Mouse (Mus musculus) ES-E14 (cell line): ENCODE data around the gene Trp63. TPM values are rescaled to one million over a fixed set of nuclear protein-coding genes. Genes with fewer than 3 reads are reported as not detected.

Experiments
- DNase-seq: peaks from one replicate; pipeline ENCODE4 v3.0.0-alpha.2; 2013; ENCODE audit warnings: low read depth, low spot score
- H3K27ac ChIP-seq: 2 replicates; pipeline ENCODE4 v1.5.1; 2012; ENCODE audit warnings: low read depth, mild to moderate bottlenecking, low read length, moderate library complexity, mixed read lengths; ENCODE audit not compliant: poor library complexity, insufficient read depth, severe bottlenecking
- H3K36me3 ChIP-seq: 2 replicates; pipeline ENCODE4 v1.6.1; 2012; ENCODE audit warnings: mild to moderate bottlenecking, low read length, moderate library complexity, mixed read lengths; ENCODE audit not compliant: control insufficient read depth, poor library complexity, insufficient read depth, severe bottlenecking
- H3K4me1 ChIP-seq, 2 experiments: fragments of 150-350 bp in 1 of 2; sonication (generic) in 1 of 2; 2 replicates each; pipeline ENCODE4 v1.6.1; 2012; ENCODE audit warnings: low read length in 2 of 2, mild to moderate bottlenecking in 1 of 2, mixed read lengths in 1 of 2; ENCODE audit not compliant: control insufficient read depth in 2 of 2, insufficient read depth in 2 of 2, poor library complexity in 1 of 2
- H3K4me3 ChIP-seq, 2 experiments: fragments of 150-350 bp in 1 of 2; sonication (generic) in 1 of 2; 2 replicates each; pipeline ENCODE4 v1.5.1; 2012; ENCODE audit warnings: low read length in 2 of 2, low read depth in 1 of 2, mild to moderate bottlenecking in 1 of 2, mixed read lengths in 1 of 2; ENCODE audit not compliant: insufficient read depth in 1 of 2, poor library complexity in 1 of 2, severe bottlenecking in 1 of 2
- H3K9ac ChIP-seq: 2 replicates; pipeline ENCODE4 v1.6.1; 2012; ENCODE audit warnings: low read depth, mild to moderate bottlenecking, low read length, mixed read lengths; ENCODE audit not compliant: poor library complexity, insufficient read depth, severe bottlenecking
- H3K9me3 ChIP-seq: fragments of 150-350 bp; sonication (generic); 2 replicates; pipeline ENCODE4 v1.6.1; 2012; ENCODE audit warnings: low read depth, mild to moderate bottlenecking, low read length; ENCODE audit not compliant: control insufficient read depth, insufficient read depth
- CHD2 ChIP-seq: IDR thresholded peaks from 2 replicates; pipeline ENCODE4 v1.6.1; 2014; ENCODE audit warnings: mild to moderate bottlenecking, low read depth, low read length, inconsistent platforms
- HCFC1 ChIP-seq: IDR thresholded peaks from 2 replicates; pipeline ENCODE4 v1.6.1; 2012; ENCODE audit warnings: low read length, inconsistent platforms, borderline replicate concordance; ENCODE audit not compliant: insufficient read depth
- MAFK ChIP-seq: IDR thresholded peaks from 2 replicates; pipeline ENCODE4 v1.6.1; 2014; ENCODE audit warnings: mild to moderate bottlenecking, low read depth, low read length, inconsistent platforms; ENCODE audit not compliant: insufficient read depth
- ZC3H11A ChIP-seq: IDR thresholded peaks from 2 replicates; pipeline ENCODE4 v1.6.1; 2012; ENCODE audit warnings: low read depth, mild to moderate bottlenecking, inconsistent platforms, low read length, borderline replicate concordance
- ZNF384 ChIP-seq: IDR thresholded peaks from 2 replicates; pipeline ENCODE4 v1.6.1; 2012; ENCODE audit warnings: low read depth, low read length, inconsistent platforms
- in situ Hi-C, 2 experiments: fragments of 600-800 bp; cut with MboI; formaldehyde crosslinking; loops; one replicate each; pipeline ENCODE4 v1.15.1; 2025; ENCODE audit warnings: low sequenced_read_pairs in 2 of 2, inconsistent platforms in 1 of 2; ENCODE audit not compliant: unreplicated experiment in 2 of 2
- total RNA-seq: library from RNA; depleted of rRNA; stranded (reverse); fragments of 300-350 nt; gene quantifications from 2 replicates; pipeline ENCODE4 v1.2.3, GENCODE M21; 2012

Gene Trp63
- total RNA-seq, 1 experiment = 0.13 TPM

DNA sequence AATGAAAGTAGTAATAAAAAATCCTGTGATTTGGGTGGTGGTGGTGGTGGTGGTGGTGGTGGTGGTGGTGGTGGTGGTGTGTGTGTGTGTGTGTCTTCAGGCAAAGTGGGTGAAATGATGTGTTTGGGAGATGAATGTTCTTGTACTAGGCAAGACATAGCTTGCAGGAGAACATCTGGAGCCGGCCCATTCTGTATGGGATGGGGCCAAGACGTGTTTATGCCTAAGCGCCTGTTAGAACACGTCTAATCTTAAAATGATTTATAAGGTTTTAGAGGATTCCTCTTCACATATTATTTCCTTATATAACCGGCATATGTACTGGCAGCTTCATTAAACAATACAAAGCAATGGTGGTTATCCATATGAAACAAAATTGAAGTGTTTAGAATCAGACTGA lies 152.2 kb downstream of the Trp63 start:
- H3K27ac ChIP-seq = no peak overlapping the region
- no peak for DNase-seq
- no peak for TF ChIP-seq CHD2
- TF ChIP-seq HCFC1 = no peak
- no peak for TF ChIP-seq ZNF384
- TF ChIP-seq MAFK = no peak
- TF ChIP-seq ZC3H11A = no peak
- no peaks in the 10 kb centered on the region for H3K36me3 ChIP-seq
- H3K4me1 ChIP-seq = no peaks in the 10 kb centered on the region
- no peaks in the 10 kb centered on the region for H3K9me3 ChIP-seq
- H3K9ac ChIP-seq = no peak overlapping the region
- in situ Hi-C loops = no loop called here
- no peak overlapping the region for H3K4me3 ChIP-seq

DNA sequence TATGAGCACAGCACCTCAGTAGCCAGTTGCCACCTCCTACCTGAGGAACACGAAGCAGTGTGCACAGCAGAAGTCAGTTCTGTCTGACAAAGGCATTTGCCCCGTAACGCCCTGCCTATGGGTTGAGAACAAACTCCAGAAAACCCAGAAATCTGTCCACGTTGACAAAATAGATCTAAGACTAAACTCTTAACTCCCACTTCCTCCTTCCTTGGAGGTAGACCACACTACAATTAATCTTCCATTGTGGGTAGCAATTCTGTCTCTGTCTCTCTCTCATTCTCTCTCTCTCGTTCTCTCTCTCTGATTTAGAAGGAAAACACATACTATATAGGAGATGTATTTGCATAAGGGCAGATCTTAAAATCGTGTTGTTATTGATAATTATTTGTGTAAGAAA lies 159.4 kb downstream of the Trp63 start:
- TF ChIP-seq MAFK = no peak
- TF ChIP-seq ZC3H11A = no peak
- TF ChIP-seq HCFC1 = no peak
- no peak for TF ChIP-seq ZNF384
- no peak for TF ChIP-seq CHD2
- H3K9me3 ChIP-seq = no peaks in the 10 kb centered on the region
- no peaks in the 10 kb centered on the region for H3K4me1 ChIP-seq
- DNase-seq = no peak
- no peaks in the 10 kb centered on the region for H3K36me3 ChIP-seq
- no peak overlapping the region for H3K4me3 ChIP-seq
- H3K9ac ChIP-seq = no peak overlapping the region
- no peak overlapping the region for H3K27ac ChIP-seq
- in situ Hi-C loops = no loop called here

DNA sequence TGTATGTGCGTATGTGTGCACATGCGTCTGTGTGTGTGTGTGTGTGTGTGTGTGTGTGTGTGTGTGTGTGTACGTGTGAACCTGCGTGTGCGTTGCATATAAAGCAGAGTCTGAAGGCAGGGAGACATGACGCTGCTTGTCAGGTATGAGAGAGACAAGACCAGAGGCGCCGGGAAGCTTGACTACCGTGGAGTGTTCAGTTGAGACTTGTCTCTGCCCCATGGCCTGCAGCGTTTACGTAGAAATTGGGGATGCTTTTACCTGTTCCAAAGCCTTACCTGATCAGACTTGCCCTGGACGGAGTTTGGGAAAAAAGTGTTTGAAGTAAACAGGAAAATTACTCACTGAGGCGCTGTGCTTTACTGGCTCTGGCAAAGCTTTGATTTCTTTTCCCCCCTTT lies 160.1 kb downstream of the Trp63 start:
- in situ Hi-C loops = no loop called here
- Histone ChIP-seq H3K9me3 (no peaks in the 10 kb centered on the region), H3K36me3 (no peaks in the 10 kb centered on the region), H3K9ac (no peak overlapping the region), H3K27ac (no peak overlapping the region), H3K4me3 (no peak overlapping the region), H3K4me1 (no peaks in the 10 kb centered on the region)
- no peak for DNase-seq
- TF ChIP-seq HCFC1 = no peak
- TF ChIP-seq MAFK = no peak
- TF ChIP-seq ZC3H11A = no peak
- no peak for TF ChIP-seq ZNF384
- TF ChIP-seq CHD2 = no peak

DNA sequence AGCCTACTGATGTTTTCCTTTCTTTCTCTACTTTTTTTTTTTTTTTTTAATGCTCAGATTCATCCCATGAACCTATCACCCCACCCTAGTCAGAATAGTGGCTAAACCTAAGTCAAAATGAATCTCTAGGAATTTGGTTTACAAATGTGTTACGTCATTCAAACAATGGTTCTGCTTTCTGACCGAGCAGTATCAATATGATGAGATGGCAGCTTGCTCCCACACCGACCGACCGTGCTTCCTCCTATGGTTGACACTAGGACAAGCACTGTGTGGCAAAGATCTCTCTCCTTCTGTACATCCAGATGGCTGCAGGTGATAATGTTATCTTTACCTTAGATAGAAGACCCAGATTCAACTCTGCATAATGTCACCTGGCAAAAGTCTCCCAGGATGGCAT lies 163.0 kb downstream of the Trp63 start:
- TF ChIP-seq MAFK = no peak
- no peak for TF ChIP-seq HCFC1
- Histone ChIP-seq H3K4me3 (no peak overlapping the region), H3K9me3 (no peaks in the 10 kb centered on the region), H3K4me1 (no peaks in the 10 kb centered on the region; a peak in 1 of 4 replicates), H3K27ac (no peak overlapping the region), H3K36me3 (no peaks in the 10 kb centered on the region), H3K9ac (no peak overlapping the region)
- DNase-seq = no peak
- in situ Hi-C loops = no loop called here

- Histone ChIP-seq H3K4me1 (no peaks in the 10 kb centered on the region; a peak in 1 of 4 replicates), H3K4me3 (no peak overlapping the region), H3K9ac (no peak overlapping the region), H3K27ac (no peak overlapping the region), H3K36me3 (no peaks in the 10 kb centered on the region), H3K9me3 (no peaks in the 10 kb centered on the region)
- TF ChIP-seq CHD2 (no peak), HCFC1 (no peak), ZNF384 (no peak), ZC3H11A (no peak)
- DNase-seq = no peak
- in situ Hi-C loops = no loop called here
Observed at GRCm38 (mm10) chr16:25848474-25848873, 164.9 kb downstream of the Trp63 start.
